In genomic region chr1:190111741-190112140, GRCm38 (mm10) we compare ENCODE assay signal across 20 mouse cellular contexts. TPM values are rescaled to one million over a fixed set of nuclear protein-coding genes. Genes with fewer than 3 reads are reported as not detected.
"Had no signal": no experiment of that assay in that cellular context is flagged by ENCODE, and none has a peak within 500 bp of the region (broad histone marks: within the 10 kb centered on the region; RNA-seq: fewer than 3 reads in every experiment).

No protein-coding gene starts in this region.

- H3K4me3 ChIP-seq: midbrain, embryonic 10.5 days; midbrain, embryonic 12.5 days; myocyte; neural tube, embryonic 13.5 days; neural tube, embryonic 15.5 days had no signal

- H3K9ac ChIP-seq: lung, embryonic 14.5 days; midbrain, embryonic 12.5 days; neural tube, embryonic 13.5 days; neural tube, embryonic 15.5 days had no signal

- DNase-seq: lung, adult 18-20 months; lung, embryonic 14.5 days; lung, postnatal 10 days; lung, postnatal 4 days; midbrain, embryonic 14.5 days; retina, postnatal 1 day; right cerebral cortex, adult 18-20 months; right cerebral cortex, postnatal 25 days; right cerebral cortex, postnatal 4 days; spleen, adult 18-20 months; thymus, adult 18-20 months; thymus, postnatal 14 days; thymus, postnatal 36 days had no signal

- H3K27ac ChIP-seq: midbrain, embryonic 10.5 days; midbrain, embryonic 12.5 days; neural tube, embryonic 13.5 days; neural tube, embryonic 15.5 days had no signal

- H3K4me1 ChIP-seq: midbrain, embryonic 12.5 days; neural tube, embryonic 13.5 days; neural tube, embryonic 15.5 days had no signal

- H3K36me3 ChIP-seq: midbrain, embryonic 12.5 days; neural tube, embryonic 15.5 days had no signal

- H3K27me3 ChIP-seq: midbrain, embryonic 12.5 days; neural tube, embryonic 13.5 days; neural tube, embryonic 15.5 days had no signal

RNA-seq across cellular contexts. Expression of gene Prox1, which starts 58.8 kb away (rescaled TPM):
- total RNA-seq: megakaryocyte, adult 5-6 weeks; megakaryocyte-erythroid progenitor cell, adult 5-6 weeks had no signal
